Mouse (Mus musculus): Measurements from ENCODE around the gene Zfp330. TPM values are rescaled to one million over a fixed set of nuclear protein-coding genes. Genes with fewer than 3 reads are reported as not detected.

Zfp330 gene
- polyA plus RNA-seq, 1 experiment from 2014 or later = 75.1 TPM

DNA sequence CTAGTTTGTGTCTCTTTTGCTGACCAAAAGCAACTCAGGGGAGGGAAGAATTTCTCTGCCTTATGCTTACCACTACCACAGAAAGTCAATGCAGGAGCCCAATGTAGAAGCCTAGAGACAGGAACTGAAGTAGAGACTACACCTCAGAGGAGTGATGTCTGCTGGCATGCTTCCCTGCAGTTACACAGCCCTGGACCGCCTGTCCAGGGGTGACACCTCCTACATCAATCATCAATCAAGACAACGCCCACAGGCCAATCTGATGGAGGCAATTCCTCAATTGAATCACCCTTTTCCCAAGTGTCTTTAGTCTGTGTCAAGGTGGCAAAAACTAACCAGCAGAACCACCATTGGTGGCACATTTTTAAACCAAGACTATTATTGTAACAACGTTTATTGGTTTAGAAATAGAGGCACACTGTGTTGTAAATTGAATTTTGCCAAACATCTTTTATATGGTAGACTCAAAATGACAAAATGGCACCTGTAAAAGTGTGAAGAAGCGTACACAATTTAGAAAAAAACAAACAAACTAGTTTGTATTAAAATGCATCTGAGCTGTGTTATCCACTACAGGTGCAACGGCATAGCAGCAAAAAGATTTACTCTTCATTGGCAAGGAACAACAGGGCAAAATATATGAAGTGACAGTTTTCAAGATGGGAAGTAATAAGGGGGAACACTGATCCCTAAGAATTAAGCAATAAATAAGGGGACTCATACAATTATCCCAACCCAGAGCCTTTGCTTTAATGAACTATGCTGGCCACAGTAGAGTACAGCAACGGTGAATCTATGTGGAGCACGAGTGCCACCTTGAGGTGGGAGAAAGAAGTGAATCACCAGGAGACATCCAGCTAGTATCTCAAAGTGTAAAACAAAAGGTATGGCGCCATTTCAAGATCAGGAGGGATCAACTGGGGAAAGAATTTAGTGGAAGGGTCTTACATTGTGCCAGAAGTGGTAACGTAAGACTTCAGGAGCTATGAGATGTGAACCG lies 29.8 kb downstream of the Zfp330 start:
- H3K4me2 ChIP-seq (replicated peaks; ENCODE audit: low read depth, low read length) = no peak overlapping the region
- no peak overlapping the region for H3K4me3 ChIP-seq (ENCODE audit: low read length)
- WGBS = 45% methylated on average over 10 of the region's 10 CpGs
- no peaks in the 10 kb centered on the region for H3K36me3 ChIP-seq (ENCODE audit: insufficient read depth, low read length)
- H3K27ac ChIP-seq (ENCODE audit: low read length) = no peak overlapping the region
- no peaks in the 10 kb centered on the region for H3K27me3 ChIP-seq (ENCODE audit: insufficient read depth, low read length)
- peak; percentile 65; the same call in 1 of the 2 replicates for ATAC-seq (ENCODE audit: low FRiP score, low TSS enrichment)
- no peak overlapping the region for H3K9ac ChIP-seq (replicated peaks; ENCODE audit: low read length)
- no peaks in the 10 kb centered on the region for H3K4me1 ChIP-seq (ENCODE audit: insufficient read depth, low read length)
- H3K9me3 ChIP-seq (ENCODE audit: low read length) = peaks cover 4% of the 10 kb centered on the region; the same call in 1 of the 2 replicates

Other genes starting within 250 kb of the Zfp330 start
- gene Rnf150, start 89.2 kb upstream of the Zfp330 start, polyA plus RNA-seq (2015; fragmentation: Nextera tagmentation; extraction: Ambion mirVana) = 2.0 and 2.4 TPM in 2 replicates

All from kidney, embryonic 16.5 days (tissue).